Mouse (Mus musculus): ENCODE measurements around the gene Nsun4.

- TF ChIP-seq CTCF (IDR thresholded peaks at IDR 0.05; ENCODE audit: insufficient read depth, low read length) (no peak), POLR2A (IDR thresholded peaks at IDR 0.05; ENCODE audit: borderline replicate concordance, extremely low read depth, low read depth, low read length) (no peak)
Measured at GRCm38 (mm10) chr4:116001206-116001605, 52.5 kb downstream of the Nsun4 start.
